In genomic region chr2:152737306-152738221, GRCm38 (mm10) we compare ENCODE assay signal across 8 mouse cellular contexts. TPM values are rescaled to one million over a fixed set of nuclear protein-coding genes. Genes with fewer than 3 reads are reported as not detected.
DNase-seq lines count a peak whose midpoint lies in the region; ATAC-seq and TF ChIP-seq lines count a peak whose summit lies in the region.

No protein-coding gene starts in this region.

- 8% methylated on average over 10 of the region's 10 CpGs for WGBS in lung, embryonic 14.5 days
- 10% methylated on average over 10 of the region's 10 CpGs for WGBS in embryonic facial prominence, embryonic 10.5 days
- 7% methylated on average over 10 of the region's 10 CpGs for WGBS in limb, embryonic 15.5 days

- peaks cover 3% of the 10 kb centered on the region; the same call in 1 of the 2 replicates for H3K36me3 ChIP-seq in lung, embryonic 14.5 days (ENCODE audit: insufficient read depth)
- H3K36me3 ChIP-seq in embryonic facial prominence, embryonic 10.5 days (replicated peaks): peaks cover 11% of the 10 kb centered on the region
- H3K36me3 ChIP-seq in limb, embryonic 15.5 days: no peaks in the 10 kb centered on the region

- H3K9ac ChIP-seq in lung, embryonic 14.5 days: peak overlapping the region; percentile 70
- H3K9ac ChIP-seq in limb, embryonic 15.5 days: peak overlapping the region; percentile 85

- peaks cover 47% of the 10 kb centered on the region for H3K4me1 ChIP-seq in lung, embryonic 14.5 days (ENCODE audit: insufficient read depth)
- peaks cover 95% of the 10 kb centered on the region for H3K4me1 ChIP-seq in embryonic facial prominence, embryonic 10.5 days
- H3K4me1 ChIP-seq in limb, embryonic 15.5 days: peaks cover 69% of the 10 kb centered on the region

- H3K27ac ChIP-seq in lung, embryonic 14.5 days (ENCODE audit: low read depth): peak overlapping the region; percentile 85
- peak overlapping the region; percentile 96 for H3K27ac ChIP-seq in embryonic facial prominence, embryonic 10.5 days (replicated peaks)
- peak overlapping the region; percentile 94 for H3K27ac ChIP-seq in limb, embryonic 15.5 days

- peak; percentile 42 for DNase-seq in lung, embryonic 14.5 days
- no peak for DNase-seq in lung, adult 18-20 months
- peak; percentile 63 for DNase-seq in embryonic facial prominence, embryonic 10.5 days (ENCODE audit: low spot score)
- DNase-seq in heart, postnatal 14 days: peak; percentile 28 to 45
- DNase-seq in retina, embryonic 14.5 days (ENCODE audit: low spot score): peak; percentile 52
- DNase-seq in left cerebral cortex, adult 11 months (ENCODE audit: low spot score): no peak
- DNase-seq in left cerebral cortex, adult 9 months (ENCODE audit: low spot score in 2 of 2): no peak

- peak overlapping the region; percentile 69 for H3K4me3 ChIP-seq in lung, embryonic 14.5 days (ENCODE audit: low read depth, low read length)
- H3K4me3 ChIP-seq in embryonic facial prominence, embryonic 10.5 days: peak overlapping the region; percentile 86
- H3K4me3 ChIP-seq in limb, embryonic 15.5 days: peak overlapping the region; percentile 79

- H3K9me3 ChIP-seq in lung, embryonic 14.5 days (ENCODE audit: low read depth, low read length): no peaks in the 10 kb centered on the region
- H3K9me3 ChIP-seq in embryonic facial prominence, embryonic 10.5 days: no peaks in the 10 kb centered on the region
- H3K9me3 ChIP-seq in limb, embryonic 15.5 days: no peaks in the 10 kb centered on the region

- H3K4me2 ChIP-seq in lung, embryonic 14.5 days: peak overlapping the region; percentile 79
- H3K4me2 ChIP-seq in limb, embryonic 15.5 days: peak overlapping the region; percentile 82

- intact Hi-C loops in heart, postnatal 14 days (cut with DNase I): loop anchor here (2.0 kb wide), 1 partner anchor 31 kb away; no protein-coding TSS in a partner anchor

- ATAC-seq in lung, embryonic 14.5 days (ENCODE audit: insufficient read depth): no peak
- ATAC-seq in limb, embryonic 15.5 days (ENCODE audit: insufficient number of reproducible peaks, low FRiP score, low TSS enrichment, low read depth): no peak

- TF ChIP-seq CTCF in lung, embryonic 14.5 days (IDR thresholded peaks at IDR 0.05; ENCODE audit: low read depth): no peak

- no peaks in the 10 kb centered on the region for H3K27me3 ChIP-seq in lung, embryonic 14.5 days (ENCODE audit: insufficient read depth, low read length)
- H3K27me3 ChIP-seq in embryonic facial prominence, embryonic 10.5 days (replicated peaks; ENCODE audit: low read depth, poor library complexity, severe bottlenecking): no peaks in the 10 kb centered on the region
- no peaks in the 10 kb centered on the region for H3K27me3 ChIP-seq in limb, embryonic 15.5 days

RNA-seq across cellular contexts. Expression of gene Id1, which starts 1.5 kb away (rescaled TPM):
- polyA plus RNA-seq in lung, embryonic 14.5 days (2014; fragmentation: Nextera tagmentation; extraction: Ambion mirVana): 122 and 123 TPM in 2 replicates
- 161 and 182 TPM in 2 replicates for polyA plus RNA-seq in embryonic facial prominence, embryonic 10.5 days (2016; fragmentation: Nextera tagmentation; extraction: Ambion mirVana)
- total RNA-seq in heart, postnatal 14 days (2021): 10 to 100 TPM; 82.1 to 85.3 TPM
- 167 and 168 TPM in 2 replicates for polyA plus RNA-seq in limb, embryonic 15.5 days (2015; fragmentation: Nextera tagmentation; extraction: Ambion mirVana)

RNA-seq across cellular contexts. Expression of gene Cox4i2, which starts 16.4 kb away (rescaled TPM):
- 51.4 and 59.6 TPM in 2 replicates for polyA plus RNA-seq in lung, embryonic 14.5 days (2014; fragmentation: Nextera tagmentation; extraction: Ambion mirVana)
- 9.9 and 10.1 TPM in 2 replicates for polyA plus RNA-seq in embryonic facial prominence, embryonic 10.5 days (2016; fragmentation: Nextera tagmentation; extraction: Ambion mirVana)
- 10 to 100 TPM; 17.8 to 19.1 TPM for total RNA-seq in heart, postnatal 14 days (2021)
- polyA plus RNA-seq in limb, embryonic 15.5 days (2015; fragmentation: Nextera tagmentation; extraction: Ambion mirVana): 33.9 and 36.2 TPM in 2 replicates

RNA-seq across cellular contexts. Expression of gene Mcts2, which starts 50.7 kb away (rescaled TPM):
- 28.5 and 32.7 TPM in 2 replicates for polyA plus RNA-seq in lung, embryonic 14.5 days (2014; fragmentation: Nextera tagmentation; extraction: Ambion mirVana)
- polyA plus RNA-seq in embryonic facial prominence, embryonic 10.5 days (2016; fragmentation: Nextera tagmentation; extraction: Ambion mirVana): 37.6 and 40.2 TPM in 2 replicates
- total RNA-seq in heart, postnatal 14 days (2021): 10 to 100 TPM; 17.4 to 18.7 TPM
- polyA plus RNA-seq in limb, embryonic 15.5 days (2015; fragmentation: Nextera tagmentation; extraction: Ambion mirVana): 22.0 and 24.2 TPM in 2 replicates

Comparison
In these comparisons a context has a peak if more than half of its experiments do, and no peak if none do; other contexts are left out.
1. DNase-seq: peak in lung, embryonic 14.5 days (single experiment), embryonic facial prominence, embryonic 10.5 days (single experiment), heart, postnatal 14 days (2 of 2) and retina, embryonic 14.5 days (single experiment); none in lung, adult 18-20 months (0 of 2), left cerebral cortex, adult 11 months (single experiment) and left cerebral cortex, adult 9 months (0 of 2).
2. Peak in every context shown above with its lines, with median percentiles within 50 percentile points of each other: H3K27ac ChIP-seq and H3K4me3 ChIP-seq.